Mouse (Mus musculus) neural tube, postnatal 0 days (tissue): ENCODE data around the gene Vmn2r48. TPM values are rescaled to one million over a fixed set of nuclear protein-coding genes. Genes with fewer than 3 reads are reported as not detected.

Experiments
- polyA plus RNA-seq: library from polyadenylated mRNA; unstranded; fragments of >200 nt; fragmentation: Nextera tagmentation; extraction: Ambion mirVana; gene quantifications from 2 replicates; pipeline ENCODE4 v1.2.1, GENCODE M21; 2015

The Vmn2r48 gene
- not detected in 2 replicates for polyA plus RNA-seq

GRCm38 (mm10) chr7:9953485-9953884 lies at the start of gene Vmn2r48:
Gene Vmn2r48, minus strand, starts transcription at chr7:9953585.

GRCm38 (mm10) chr7:9992157-9992556 lies 38.8 kb upstream of the Vmn2r48 start, which contains the start of gene Vmn2r49:
Gene Vmn2r49, minus strand, starts transcription at chr7:9992257.

Other genes with a start within 250 kb of the Vmn2r48 start
- gene Vmn2r46, start 183.0 kb downstream of the Vmn2r48 start, polyA plus RNA-seq = not detected in 2 replicates
- not detected in 2 replicates for gene Vmn2r47, start 112.3 kb downstream of the Vmn2r48 start, polyA plus RNA-seq
- not detected in 2 replicates for gene Vmn2r49, start 38.7 kb upstream of the Vmn2r48 start, polyA plus RNA-seq
- not detected in 2 replicates for gene Vmn2r50, start 99.7 kb upstream of the Vmn2r48 start, polyA plus RNA-seq
- not detected in 2 replicates for gene Vmn2r51, start 152.2 kb upstream of the Vmn2r48 start, polyA plus RNA-seq
- gene Vmn2r52, start 223.0 kb upstream of the Vmn2r48 start, polyA plus RNA-seq = not detected in 2 replicates